Mouse (Mus musculus): Measurements from ENCODE around the gene Tmem163.
A peak's percentile ranks its signal among the peaks of the same experiment; 100 is the strongest.

The Tmem163 gene

GRCm38 (mm10) chr1:127568641-127569040 is 110.7 kb downstream of the Tmem163 start:
- no peak for DNase-seq (ENCODE audit: low read depth, low spot score)

DNA sequence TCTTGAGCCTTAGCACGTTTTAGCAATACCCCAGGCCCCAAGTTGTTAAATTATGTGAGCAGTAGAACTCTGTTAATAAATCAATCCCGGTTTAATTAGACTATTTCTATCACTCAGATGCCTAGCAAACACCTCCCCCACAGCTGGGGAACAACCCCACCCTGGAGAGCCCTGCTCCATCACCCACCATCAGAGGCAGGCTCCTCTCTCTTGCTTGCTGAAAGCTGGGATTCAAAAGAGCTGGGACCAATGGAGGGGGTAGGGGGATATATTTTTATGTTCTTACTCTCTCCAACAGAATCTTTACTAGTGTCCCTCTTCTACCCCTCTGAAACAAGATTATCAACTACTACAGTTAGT is 122.9 kb downstream of the Tmem163 start:
- no peak for DNase-seq (ENCODE audit: low read depth, low spot score)

DNA sequence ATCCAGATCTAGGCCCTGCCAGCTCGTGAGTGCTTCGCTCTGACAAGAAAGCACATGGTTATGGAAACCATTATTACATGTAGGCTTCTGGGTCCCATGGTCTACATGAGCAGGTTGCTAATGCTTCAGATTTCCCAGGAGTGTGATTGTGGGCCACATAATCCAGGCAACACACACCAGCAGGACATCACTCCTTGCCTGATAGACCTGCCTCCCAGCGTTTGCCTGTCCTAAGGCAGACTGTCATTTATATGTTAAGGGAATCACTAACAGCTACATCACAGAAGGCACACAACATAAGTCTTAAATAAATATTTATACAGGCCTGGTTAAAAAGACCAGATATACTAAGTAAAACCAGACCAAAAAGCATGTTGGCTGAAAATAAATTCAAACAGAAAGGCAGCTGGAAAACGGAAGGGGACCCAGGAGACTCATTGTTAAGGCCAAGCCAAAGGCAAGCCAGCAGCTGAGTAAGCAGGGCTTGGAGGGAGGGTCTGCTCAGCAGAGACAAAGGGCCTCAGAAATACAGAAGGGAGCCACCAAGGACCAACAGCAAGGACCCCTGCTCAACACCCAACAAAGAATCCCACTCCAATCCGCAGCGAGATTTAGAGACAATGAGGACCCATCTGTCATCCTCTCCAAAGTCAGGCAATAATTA is 123.4 kb downstream of the Tmem163 start:
- no peak for DNase-seq (ENCODE audit: low read depth, low spot score)

DNA sequence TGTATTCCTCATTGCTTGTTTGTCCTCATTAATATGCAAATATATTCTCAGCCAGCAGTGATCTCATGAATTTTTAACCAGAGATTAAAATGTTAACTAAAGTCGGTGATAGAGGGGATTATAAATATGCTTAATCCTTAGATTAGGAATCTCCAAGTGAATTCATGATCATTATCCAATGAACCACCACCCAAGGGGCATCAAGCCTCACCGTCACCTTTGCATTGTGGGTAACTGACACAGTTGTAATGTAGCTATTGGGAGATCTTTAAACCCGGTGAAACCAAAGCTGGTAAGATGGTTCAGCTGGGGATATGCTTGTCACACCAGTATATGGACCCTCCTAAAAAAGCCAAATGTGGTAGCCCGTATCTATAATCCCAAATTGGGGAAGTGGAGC is 131.3 kb downstream of the Tmem163 start:
- no peak for DNase-seq (ENCODE audit: low read depth, low spot score)

GRCm38 (mm10) chr1:127542756-127543155 is 136.6 kb downstream of the Tmem163 start:
- no peak for DNase-seq (ENCODE audit: low read depth, low spot score)

GRCm38 (mm10) chr1:127541931-127542330 is 137.4 kb downstream of the Tmem163 start:
- DNase-seq (ENCODE audit: low read depth, low spot score): no peak

DNA sequence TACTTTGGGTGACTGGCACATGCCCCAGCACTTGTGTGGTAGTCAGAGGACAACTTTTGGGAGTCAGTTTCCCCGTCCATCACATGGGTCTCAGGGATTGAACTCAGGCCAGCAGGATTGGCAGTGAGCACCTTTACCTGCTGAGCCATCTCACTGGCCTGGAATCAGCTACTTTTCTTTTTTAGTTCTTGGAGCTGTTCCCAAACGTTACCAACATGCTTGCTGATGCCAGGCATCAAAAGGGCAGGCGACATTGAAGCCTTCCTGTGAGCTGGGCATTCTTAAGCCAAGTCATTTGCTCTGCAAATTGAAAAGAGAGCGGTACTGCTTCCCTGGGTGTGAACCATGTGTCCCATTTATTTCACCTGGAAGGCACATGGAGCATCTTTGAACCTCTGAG is 137.8 kb downstream of the Tmem163 start:
- DNase-seq (ENCODE audit: low read depth, low spot score): no peak

GRCm38 (mm10) chr1:127537204-127538038 is 141.9 kb downstream of the Tmem163 start:
- no peak for DNase-seq (ENCODE audit: low read depth, low spot score)

- no peak for DNase-seq (ENCODE audit: low read depth, low spot score)
Observed at GRCm38 (mm10) chr1:127536448-127536847, 142.9 kb downstream of the Tmem163 start.

DNA sequence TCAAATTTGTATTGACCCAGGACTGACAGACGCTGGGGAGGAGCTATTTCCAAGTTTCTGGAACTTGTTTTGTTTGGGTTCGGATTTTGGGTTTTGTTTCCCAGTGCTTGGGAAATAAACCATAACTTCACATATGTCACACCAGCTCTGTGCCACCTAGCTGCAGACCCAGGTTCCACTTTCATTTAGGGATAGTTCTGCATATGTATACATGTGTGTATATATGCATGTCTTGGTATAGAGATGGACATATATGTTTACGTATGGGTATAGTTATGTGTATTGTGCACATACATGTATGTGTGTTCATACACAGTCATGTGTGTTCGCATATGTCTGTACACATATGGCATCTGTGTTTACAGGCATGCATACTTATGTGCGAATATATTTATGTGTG is 147.6 kb downstream of the Tmem163 start:
- DNase-seq (ENCODE audit: low read depth, low spot score): no peak

- DNase-seq (ENCODE audit: low read depth, low spot score): peak; percentile 58
Observed at GRCm38 (mm10) chr1:127530849-127531580, 148.3 kb downstream of the Tmem163 start.

DNA sequence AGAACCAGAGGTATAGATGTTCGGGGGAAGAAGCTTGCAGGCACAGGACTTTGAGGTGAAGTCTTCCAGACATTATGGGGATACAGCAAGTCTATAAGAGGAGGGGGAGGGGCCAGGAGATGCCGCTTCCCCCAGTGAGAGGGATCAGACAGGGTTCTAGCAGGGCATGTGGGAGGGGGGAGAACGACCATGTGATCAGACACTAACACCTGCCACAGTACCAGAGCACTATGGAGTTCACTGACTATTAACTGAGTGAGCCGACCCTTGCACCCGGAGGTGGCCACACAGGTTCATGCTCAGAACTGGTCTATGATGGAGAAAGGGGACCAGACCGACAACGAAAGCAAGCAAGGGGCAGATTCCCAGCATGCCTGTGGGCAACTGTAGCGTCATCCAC is 156.0 kb downstream of the Tmem163 start:
- no peak for DNase-seq (ENCODE audit: low read depth, low spot score)

- no peak for DNase-seq (ENCODE audit: low read depth, low spot score)
Observed at GRCm38 (mm10) chr1:127514888-127515287, 164.5 kb downstream of the Tmem163 start.

DNA sequence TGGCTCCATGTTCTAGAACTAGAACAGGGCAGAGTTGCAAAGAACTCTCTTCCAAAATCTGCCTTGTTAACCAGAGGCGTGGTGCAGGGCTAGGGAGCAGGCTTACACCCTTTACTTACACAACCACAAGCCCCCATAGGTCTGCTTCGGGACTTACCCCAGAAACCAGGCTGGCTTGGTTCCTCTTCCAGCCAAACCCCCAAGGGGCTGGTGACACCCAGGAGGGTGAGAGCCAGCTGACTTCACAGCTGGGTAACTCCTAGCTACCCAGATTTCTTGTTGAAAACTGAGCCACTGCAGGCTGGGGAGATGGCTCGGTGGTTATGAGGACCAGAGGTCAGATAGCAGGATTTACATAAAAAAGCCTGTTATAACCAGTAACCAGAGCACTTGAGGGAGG is 164.9 kb downstream of the Tmem163 start:
- DNase-seq (ENCODE audit: low read depth, low spot score): no peak

GRCm38 (mm10) chr1:127513664-127514063 is 165.7 kb downstream of the Tmem163 start:
- no peak for DNase-seq (ENCODE audit: low read depth, low spot score)

- DNase-seq (ENCODE audit: low read depth, low spot score): no peak
Observed at GRCm38 (mm10) chr1:127513140-127513539, 166.2 kb downstream of the Tmem163 start.

DNA sequence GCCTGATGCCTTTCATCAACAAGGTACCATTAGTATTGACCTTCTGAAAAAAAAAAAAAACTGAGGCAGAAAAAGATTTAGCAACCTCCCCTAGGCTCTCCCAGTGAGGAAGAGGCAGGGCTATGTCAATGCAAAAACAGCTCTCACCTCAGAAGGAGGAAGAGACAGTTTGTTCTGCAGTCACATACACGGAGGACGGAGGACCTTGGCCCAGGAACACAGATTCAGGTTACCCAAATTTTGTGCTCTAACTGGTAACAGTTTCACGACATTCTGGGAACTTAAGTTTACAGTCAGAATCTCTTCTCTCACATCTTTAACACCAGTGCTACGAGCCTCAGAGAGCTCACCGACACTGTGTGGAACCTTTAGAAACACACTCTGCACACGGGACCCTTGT is 166.6 kb downstream of the Tmem163 start:
- DNase-seq (ENCODE audit: low read depth, low spot score): no peak

GRCm38 (mm10) chr1:127511362-127511761 is 168.0 kb downstream of the Tmem163 start:
- no peak for DNase-seq (ENCODE audit: low read depth, low spot score)

GRCm38 (mm10) chr1:127508921-127509320 is 170.4 kb downstream of the Tmem163 start:
- no peak for DNase-seq (ENCODE audit: low read depth, low spot score)

DNA sequence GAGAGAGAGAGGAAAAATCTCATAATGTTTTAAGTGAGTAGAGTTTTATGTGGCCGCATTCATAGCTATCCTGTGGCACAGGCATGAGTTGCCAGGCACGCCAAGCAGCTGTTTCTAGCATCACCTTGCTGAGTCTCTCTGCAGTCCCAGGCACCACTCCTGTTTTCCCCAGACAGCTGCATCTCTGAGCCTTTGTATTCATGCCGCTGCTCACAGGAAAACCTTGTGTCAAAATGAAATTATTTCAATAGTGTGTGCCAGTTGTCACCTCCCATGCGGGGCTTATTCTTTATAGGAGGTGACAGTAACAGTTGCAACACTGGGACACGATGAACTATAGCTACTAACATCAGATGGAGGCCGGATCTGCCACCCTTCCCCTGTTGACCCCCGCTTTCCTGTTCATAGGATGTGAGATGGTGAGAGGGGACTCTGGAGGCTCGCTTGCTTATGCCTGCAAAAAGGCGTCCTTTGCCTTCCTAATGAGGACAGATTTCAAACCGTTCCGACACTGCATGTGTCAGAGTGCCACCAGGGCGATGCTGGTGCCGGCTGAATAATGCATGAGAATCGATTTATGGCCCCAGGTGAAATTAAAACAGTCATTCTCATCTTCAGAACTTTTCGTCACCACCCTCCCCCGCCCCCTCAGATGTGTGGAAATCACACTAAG is 171.1 kb downstream of the Tmem163 start:
- no peak for DNase-seq (ENCODE audit: low read depth, low spot score)

DNA sequence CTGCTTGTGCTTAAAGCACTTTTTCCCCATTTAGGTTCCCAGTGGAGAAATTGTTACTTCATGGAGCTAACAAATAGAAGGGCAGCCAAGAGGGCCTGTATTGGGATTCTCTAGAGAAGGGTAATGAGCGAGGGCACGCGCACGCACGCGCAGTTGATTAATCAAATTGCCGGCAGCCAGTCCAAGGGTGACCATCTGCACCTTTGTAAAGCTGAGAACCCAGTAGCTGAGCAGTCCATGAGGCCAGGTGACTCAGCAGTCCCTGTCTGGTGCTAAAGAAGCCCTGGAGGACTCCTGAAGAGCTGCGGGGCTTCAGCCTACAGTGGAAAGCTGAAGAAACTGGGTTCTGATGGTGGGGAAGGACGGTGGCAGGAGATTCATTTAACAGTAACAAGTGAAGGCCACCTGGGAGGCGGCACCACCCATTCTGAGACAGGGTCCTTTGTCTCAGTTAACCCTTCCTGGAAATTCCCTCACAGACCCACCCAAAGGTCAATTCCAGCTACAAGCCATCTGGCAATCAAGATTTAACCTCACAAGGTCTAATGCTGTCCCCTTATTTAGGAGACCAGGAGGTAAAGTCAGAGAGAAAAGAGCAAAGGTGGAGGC is 172.2 kb downstream of the Tmem163 start:
- DNase-seq (ENCODE audit: low read depth, low spot score): no peak

DNA sequence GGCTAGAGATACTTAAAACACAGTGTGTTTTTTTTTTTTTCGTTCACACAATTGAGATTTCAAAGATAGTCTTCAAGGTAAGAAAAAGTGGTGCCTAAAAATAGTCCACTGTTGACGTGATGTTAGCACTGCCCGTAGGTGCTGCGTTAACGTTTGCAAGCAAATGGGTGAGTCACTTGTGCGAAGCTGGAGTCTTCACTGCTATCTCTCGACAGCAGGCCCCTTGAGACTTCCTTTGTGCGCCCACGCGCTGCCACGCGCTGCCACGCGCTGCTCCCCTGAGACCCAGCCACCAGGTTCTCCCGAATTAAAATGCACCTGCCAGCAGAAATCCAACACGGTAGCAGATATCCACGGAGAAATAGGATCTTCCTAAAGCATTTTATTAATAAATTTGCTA is 178.6 kb downstream of the Tmem163 start:
- DNase-seq (ENCODE audit: low read depth, low spot score): no peak
